Mouse (Mus musculus) erythroblast, adult 5-6 weeks (primary cell): Measurements from ENCODE around the gene Fmr1nb. TPM values are rescaled to one million over a fixed set of nuclear protein-coding genes. Genes with fewer than 3 reads are reported as not detected.
"Not testable (repeated sequence)": the region's sequence is repeated elsewhere in the genome, so short reads cannot be mapped to it uniquely, and the experiment has no call there.

ENCODE experiments used
- ATAC-seq: replicated peaks from 2 replicates; pipeline ENCODE4 v1.8.0; 2016; ENCODE audit warnings: moderate number of reproducible peaks, mild to moderate bottlenecking, moderate TSS enrichment, inconsistent platforms; ENCODE audit not compliant: poor library complexity, low FRiP score, severe bottlenecking
- total RNA-seq, 2 experiments: library from RNA; stranded (forward) in 1 of 2; stranded (reverse) in 1 of 2; fragments of 150-400 nt in 1 of 2; fragments of 200-764, 138-1000 nt in 1 of 2; gene quantifications; 2 replicates each; pipeline versions ENCODE4 v1.2.3 to v1.2.4; 2015 to 2017; ENCODE audit warnings: low replicate concordance in 2 of 2

Fmr1nb gene
- not detected in 2 replicates for total RNA-seq (2015; ENCODE audit: low replicate concordance)
- not detected in 2 replicates for total RNA-seq (2017; ENCODE audit: low replicate concordance)

- ATAC-seq: no peak
Measured at GRCm38 (mm10) chrX:68761606-68762005, at the start of gene Fmr1nb. TSS of gene Fmr1nb (plus strand) at chrX:68761839.

GRCm38 (mm10) chrX:68736902-68737301 lies 24.7 kb upstream of the Fmr1nb start:
- ATAC-seq: no peak

- no peak for ATAC-seq
Measured at GRCm38 (mm10) chrX:68740088-68740487, 21.6 kb upstream of the Fmr1nb start.

GRCm38 (mm10) chrX:68820449-68820848 lies 58.8 kb downstream of the Fmr1nb start:
- not testable (repeated sequence) for ATAC-seq

- ATAC-seq: peak; percentile 80
Measured at GRCm38 (mm10) chrX:68821059-68821458, 59.4 kb downstream of the Fmr1nb start, which contains the start of gene Gm14698. TSS of gene Gm14698 (plus strand) at chrX:68821093.

GRCm38 (mm10) chrX:68839548-68840444 lies 78.2 kb downstream of the Fmr1nb start:
- ATAC-seq: no peak

Other genes starting within 250 kb of the Fmr1nb start
- 60.4 and 66.5 TPM in 2 replicates for gene Fmr1, start 83.3 kb upstream of the Fmr1nb start, total RNA-seq (2015; ENCODE audit: low replicate concordance)
- 63.2 and 80.2 TPM in 2 replicates for gene Fmr1, start 83.3 kb upstream of the Fmr1nb start, total RNA-seq (2017; ENCODE audit: low replicate concordance)
- gene Gm14698, start 59.3 kb downstream of the Fmr1nb start, total RNA-seq (2015; ENCODE audit: low replicate concordance): 2.7 TPM in 1 of 2 replicates, not detected in the other
- gene Gm14698, start 59.3 kb downstream of the Fmr1nb start, total RNA-seq (2017; ENCODE audit: low replicate concordance): 0.26 and 0.56 TPM in 2 replicates
- gene Gm6812, start 131.2 kb downstream of the Fmr1nb start, total RNA-seq (2015; ENCODE audit: low replicate concordance): not detected in 2 replicates
- not detected in 2 replicates for gene Gm6812, start 131.2 kb downstream of the Fmr1nb start, total RNA-seq (2017; ENCODE audit: low replicate concordance)